Mouse (Mus musculus) forebrain, embryonic 13.5 days (tissue): ENCODE measurements around the gene Zfp592. TPM values are rescaled to one million over a fixed set of nuclear protein-coding genes. Genes with fewer than 3 reads are reported as not detected.
"Not testable (repeated sequence)": the region's sequence is repeated elsewhere in the genome, so short reads cannot be mapped to it uniquely, and the experiment has no call there.

Experiments
- ATAC-seq: fragments of 200-750 bp; cut with Nextera tagmentation; 2 replicates; pipeline ENCODE4 v1.8.0; 2017
- H3K27ac ChIP-seq: fragments of 300-500 bp; sonication (generic); 2 replicates; pipeline ENCODE4 v1.5.1; 2015; ENCODE audit warnings: inconsistent platforms, mild to moderate bottlenecking, moderate library complexity
- H3K27me3 ChIP-seq: fragments of 300-500 bp; sonication (generic); 2 replicates; pipeline ENCODE4 v1.6.1; 2015; ENCODE audit warnings: mild to moderate bottlenecking, inconsistent platforms
- H3K36me3 ChIP-seq: fragments of 300-500 bp; sonication (generic); 2 replicates; pipeline ENCODE4 v1.6.1; 2015; ENCODE audit warnings: mild to moderate bottlenecking, inconsistent platforms; ENCODE audit not compliant: poor library complexity, severe bottlenecking
- H3K4me1 ChIP-seq: fragments of 300-500 bp; sonication (generic); 2 replicates; pipeline ENCODE4 v1.6.1; 2015; ENCODE audit warnings: inconsistent platforms
- H3K4me2 ChIP-seq: fragments of 300-500 bp; sonication (generic); 2 replicates; pipeline ENCODE4 v1.6.1; 2015; ENCODE audit warnings: inconsistent platforms, mild to moderate bottlenecking, moderate library complexity
- H3K4me3 ChIP-seq: fragments of 300-500 bp; sonication (generic); 2 replicates; pipeline ENCODE4 v1.5.1; 2015; ENCODE audit warnings: mild to moderate bottlenecking, inconsistent platforms
- H3K9ac ChIP-seq: fragments of 300-500 bp; sonication (generic); 2 replicates; pipeline ENCODE4 v1.6.1; 2015; ENCODE audit warnings: mild to moderate bottlenecking, inconsistent platforms
- H3K9me3 ChIP-seq: fragments of 300-500 bp; sonication (generic); replicated peaks from 2 replicates; pipeline ENCODE4 v1.6.1; 2016; ENCODE audit warnings: inconsistent platforms
- WGBS: fragments of 180-500 bp; shearing (Covaris S2); methylation state at CpG from one replicate; pipeline ENCODE4 v1.1.7; 2015; 5-methylcytosine and 5-hydroxymethylcytosine counted together
- polyA plus RNA-seq: library from polyadenylated mRNA; unstranded; fragments of >200 nt; fragmentation: Nextera tagmentation; extraction: Ambion mirVana; gene quantifications from 2 replicates; pipeline ENCODE4 v1.2.1, GENCODE M21; 2015

The Zfp592 gene
- polyA plus RNA-seq, 1 experiment from 2014 or later = 8.3 TPM

DNA sequence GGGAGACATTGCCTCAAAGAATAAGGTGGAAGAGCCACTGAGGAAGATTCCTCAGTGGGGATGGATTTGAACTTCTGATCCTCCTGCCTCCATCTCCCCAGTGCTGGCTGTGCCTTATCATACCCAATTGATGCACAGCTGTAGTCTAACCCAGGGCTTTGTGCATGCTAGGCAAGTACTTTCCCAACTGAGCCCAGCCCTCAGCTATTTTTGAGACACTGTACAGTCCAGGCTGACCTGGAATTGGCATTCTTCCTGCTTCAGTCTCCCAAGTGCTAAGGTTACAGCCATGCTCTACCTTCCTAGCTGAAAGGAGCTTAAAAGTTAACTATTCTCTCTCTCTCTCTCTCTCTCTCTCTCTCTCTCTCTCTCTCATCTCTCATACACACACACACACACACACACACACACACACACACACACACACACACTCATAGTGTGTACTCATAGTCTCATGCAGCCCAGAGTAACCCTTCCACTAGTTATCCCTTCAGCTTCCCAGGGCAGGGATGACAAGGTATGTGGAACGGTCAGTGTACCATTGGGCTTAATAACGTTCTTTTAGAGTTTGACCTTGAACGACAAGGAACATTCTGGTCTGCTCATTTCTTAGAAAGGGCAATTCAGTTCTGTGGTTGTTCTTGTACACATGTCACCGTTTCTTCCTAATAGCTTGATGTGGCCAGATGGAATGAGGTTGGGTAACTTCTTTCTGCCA is 20.4 kb upstream of the Zfp592 start:
- not testable (repeated sequence) for H3K4me3 ChIP-seq, H3K27me3 ChIP-seq, H3K36me3 ChIP-seq, H3K9ac ChIP-seq, H3K9me3 ChIP-seq, H3K4me2 ChIP-seq, ATAC-seq, H3K4me1 ChIP-seq, H3K27ac ChIP-seq
- WGBS = 94% methylated on average over 4 of the region's 4 CpGs

DNA sequence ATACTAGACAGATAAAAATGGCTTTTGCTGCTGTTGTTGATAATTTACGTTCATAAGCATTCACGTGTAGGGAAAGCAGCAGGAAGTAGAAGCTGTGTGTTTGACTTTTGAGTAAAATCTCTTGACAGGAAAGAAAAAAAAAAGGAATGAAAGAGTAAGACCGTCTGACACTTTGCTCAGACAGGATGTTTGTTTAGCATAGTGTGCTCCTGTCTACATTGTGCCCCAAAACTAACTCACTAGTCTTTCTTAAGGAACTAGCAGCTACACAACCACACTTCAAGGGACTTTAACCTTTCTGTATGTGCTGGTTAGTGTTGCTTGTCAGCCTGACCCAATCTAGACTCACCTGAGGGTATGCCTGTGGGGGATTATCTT is 19.9 kb upstream of the Zfp592 start:
- H3K4me3 ChIP-seq, H3K4me1 ChIP-seq, H3K4me2 ChIP-seq, H3K27me3 ChIP-seq, H3K27ac ChIP-seq, H3K9ac ChIP-seq, H3K36me3 ChIP-seq, H3K9me3 ChIP-seq, ATAC-seq: not testable (repeated sequence)
- 83% methylated on average over 3 of the region's 3 CpGs for WGBS

DNA sequence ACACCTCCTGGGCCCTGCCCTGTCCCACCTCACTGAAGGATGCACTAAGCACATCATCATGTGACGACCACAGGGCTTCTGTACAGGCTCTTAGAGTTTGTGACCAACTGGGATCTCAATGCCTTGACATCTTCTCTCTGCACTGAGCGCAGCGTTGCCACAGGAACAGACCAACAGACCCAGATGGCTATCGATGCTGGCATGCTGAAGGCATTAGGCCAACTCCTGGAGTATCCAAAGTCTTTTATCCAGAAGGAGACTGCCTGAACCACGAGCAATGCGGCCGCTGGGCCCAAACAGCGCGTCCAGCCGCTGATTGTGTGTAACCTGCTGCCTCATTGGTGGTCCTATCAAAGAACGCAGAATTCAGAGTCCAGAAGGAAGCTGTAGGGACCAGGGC is 12.9 kb upstream of the Zfp592 start:
- Histone ChIP-seq H3K4me2 (no peak overlapping the region), H3K4me3 (no peak overlapping the region), H3K27ac (no peak overlapping the region), H3K9ac (no peak overlapping the region), H3K9me3 (no peaks in the 10 kb centered on the region), H3K36me3 (no peaks in the 10 kb centered on the region), H3K27me3 (no peaks in the 10 kb centered on the region), H3K4me1 (no peaks in the 10 kb centered on the region)
- 86% methylated on average over 11 of the region's 11 CpGs for WGBS
- ATAC-seq = no peak

DNA sequence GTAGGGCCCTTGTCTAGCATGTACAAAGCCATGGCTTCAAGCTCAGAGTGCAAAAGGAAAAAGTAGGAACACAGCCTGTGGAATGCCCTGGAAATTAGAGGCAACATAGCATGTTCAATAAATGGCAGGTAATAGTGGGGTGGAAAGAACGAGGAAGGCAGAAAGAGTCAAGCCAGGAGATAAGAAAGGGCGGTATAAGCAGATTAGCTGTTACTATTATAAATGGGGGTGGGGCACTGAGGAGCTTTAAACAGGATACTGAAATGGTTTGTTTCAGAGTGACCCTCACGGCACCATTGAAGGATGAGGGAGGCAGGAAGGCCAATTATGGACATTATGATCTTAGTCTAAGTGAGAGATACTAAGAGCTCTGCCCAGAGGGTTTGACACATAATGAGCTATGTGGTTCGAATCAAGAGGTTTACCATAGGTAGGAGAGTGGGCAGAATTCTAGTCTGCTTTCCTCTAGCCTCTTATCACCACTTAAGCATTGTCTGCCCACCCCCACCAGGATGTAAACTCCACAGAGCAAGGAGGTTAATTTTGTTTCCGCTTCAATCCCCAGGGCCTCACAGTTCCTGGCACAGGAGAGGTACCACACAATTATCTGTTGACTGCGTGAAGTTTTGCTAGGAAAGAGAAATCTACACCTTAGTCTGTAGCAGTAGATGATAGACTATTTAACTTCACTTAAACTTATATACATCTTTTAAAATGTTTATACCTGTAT is 6.9 kb upstream of the Zfp592 start:
- no peaks in the 10 kb centered on the region for H3K9me3 ChIP-seq
- no peak overlapping the region for H3K27ac ChIP-seq
- ATAC-seq = no peak
- H3K4me2 ChIP-seq = no peak overlapping the region
- no peak overlapping the region for H3K9ac ChIP-seq
- H3K27me3 ChIP-seq = no peaks in the 10 kb centered on the region
- H3K4me1 ChIP-seq = peaks cover under 1% of the 10 kb centered on the region
- H3K36me3 ChIP-seq = no peaks in the 10 kb centered on the region
- WGBS = 53% methylated on average over 6 of the region's 6 CpGs
- H3K4me3 ChIP-seq = no peak overlapping the region

DNA sequence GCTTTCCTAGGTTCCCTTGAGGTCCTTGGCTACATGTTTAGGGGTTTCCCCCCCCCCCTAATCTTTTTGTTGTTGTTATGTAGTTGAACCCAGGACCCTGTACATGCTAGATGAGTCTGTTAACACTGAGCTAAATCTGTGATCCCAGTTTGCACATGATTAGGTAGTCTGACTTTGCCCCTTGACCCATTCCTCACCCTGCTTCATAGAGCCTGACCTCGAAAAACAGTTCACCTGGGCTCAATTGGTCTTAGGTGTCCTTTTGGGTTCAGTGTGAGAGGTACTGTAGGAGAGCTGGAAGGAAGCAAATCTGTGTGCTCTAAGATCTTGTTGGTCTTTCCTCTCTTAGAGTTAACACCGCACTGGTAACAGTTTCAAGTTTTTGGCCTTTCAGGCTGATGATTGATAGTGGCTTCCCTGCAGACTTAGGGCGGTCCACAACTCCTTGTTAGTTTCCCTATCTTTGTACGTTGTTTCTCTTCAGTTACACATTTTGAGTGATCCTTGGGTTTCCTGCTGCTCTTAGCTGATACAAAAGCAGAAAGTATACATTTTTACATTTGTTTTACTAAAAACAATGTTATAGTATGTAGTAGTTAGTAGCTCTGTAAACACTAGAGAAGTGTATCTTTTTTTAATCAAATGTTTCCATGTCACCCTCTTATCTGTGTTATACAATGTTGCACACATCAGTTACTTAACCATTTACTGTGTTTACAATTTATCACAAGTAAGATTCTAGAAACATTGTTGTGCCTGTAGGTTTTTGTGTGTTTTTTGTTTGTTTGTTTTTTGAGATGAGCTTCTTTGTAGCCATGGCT is 5.5 kb upstream of the Zfp592 start:
- 85% methylated on average over 4 of the region's 4 CpGs for WGBS
- H3K4me3 ChIP-seq = no peak overlapping the region
- H3K27me3 ChIP-seq = no peaks in the 10 kb centered on the region
- H3K27ac ChIP-seq = no peak overlapping the region
- H3K9ac ChIP-seq = no peak overlapping the region
- H3K4me2 ChIP-seq = no peak overlapping the region
- H3K9me3 ChIP-seq = no peaks in the 10 kb centered on the region
- no peaks in the 10 kb centered on the region for H3K36me3 ChIP-seq
- no peak for ATAC-seq
- H3K4me1 ChIP-seq = peaks cover 13% of the 10 kb centered on the region

DNA sequence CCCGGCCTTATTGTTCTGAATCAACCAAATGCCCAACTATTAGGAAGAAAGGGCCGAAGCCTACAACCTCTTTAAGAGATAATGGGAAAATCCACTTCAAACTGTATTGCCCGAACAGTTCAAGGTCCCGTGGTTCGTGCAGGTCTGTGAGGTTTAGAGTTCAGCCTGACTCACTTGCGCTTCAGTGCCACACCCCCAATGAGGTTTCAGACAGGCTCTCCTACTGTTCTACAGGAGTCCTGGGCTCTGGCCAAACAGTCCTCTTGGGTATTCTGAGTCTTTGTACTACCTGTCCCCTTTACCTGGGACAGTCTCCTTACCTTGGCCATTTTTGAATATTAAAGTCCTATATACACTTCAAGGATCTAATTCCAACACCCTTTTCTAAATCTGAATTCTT is 3.2 kb upstream of the Zfp592 start:
- Histone ChIP-seq H3K27ac (no peak overlapping the region), H3K4me2 (no peak overlapping the region), H3K9me3 (no peaks in the 10 kb centered on the region), H3K9ac (no peak overlapping the region), H3K36me3 (no peaks in the 10 kb centered on the region), H3K27me3 (no peaks in the 10 kb centered on the region), H3K4me1 (peaks cover 24% of the 10 kb centered on the region), H3K4me3 (no peak overlapping the region)
- WGBS = 92% methylated on average over 6 of the region's 6 CpGs
- ATAC-seq = no peak

DNA sequence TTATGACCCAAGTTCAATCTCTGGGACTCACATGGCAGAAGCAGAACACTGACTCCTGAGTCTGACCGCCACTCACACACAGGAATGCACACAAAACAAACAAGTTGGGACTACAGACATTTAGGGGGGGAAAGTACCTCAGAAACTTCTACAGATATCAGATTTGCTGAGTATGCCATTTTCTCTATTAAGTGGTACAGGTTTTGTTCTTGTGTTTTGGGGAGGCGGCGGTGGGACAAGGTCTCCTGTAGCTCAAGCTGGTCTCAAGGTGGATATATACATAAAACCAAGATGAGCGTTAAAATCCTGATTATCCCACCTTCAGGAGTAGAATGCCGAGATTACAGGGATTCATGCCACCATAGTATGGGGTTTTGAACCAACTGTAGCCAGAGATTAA is 1.9 kb upstream of the Zfp592 start:
- no peak overlapping the region for H3K4me3 ChIP-seq
- H3K4me1 ChIP-seq = peaks cover 34% of the 10 kb centered on the region
- H3K9me3 ChIP-seq = no peaks in the 10 kb centered on the region
- no peaks in the 10 kb centered on the region for H3K36me3 ChIP-seq
- no peak overlapping the region for H3K9ac ChIP-seq
- no peak overlapping the region for H3K27ac ChIP-seq
- 95% methylated on average over 5 of the region's 5 CpGs for WGBS
- no peaks in the 10 kb centered on the region for H3K27me3 ChIP-seq
- no peak for ATAC-seq
- H3K4me2 ChIP-seq = peak overlapping the region; percentile 89; the same call in 1 of the 2 replicates

DNA sequence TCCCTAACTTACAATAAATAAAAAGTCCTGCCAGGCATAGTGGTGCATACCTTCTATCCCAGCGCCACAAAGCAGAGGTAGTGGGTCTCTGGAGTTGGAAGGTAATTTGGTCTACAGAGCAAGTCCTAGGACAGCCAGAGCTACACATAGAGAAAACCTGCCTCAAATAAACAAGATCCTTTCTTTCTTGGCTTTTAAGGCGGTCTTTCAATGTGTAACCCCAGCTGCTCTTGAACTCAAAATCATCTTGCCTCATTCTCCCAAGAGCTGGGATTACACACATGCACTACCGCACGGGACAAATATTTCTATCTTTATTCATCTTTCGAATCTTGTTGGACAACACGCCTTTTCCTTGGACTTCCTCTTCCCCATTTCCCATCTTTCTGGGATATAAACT is 1.4 kb upstream of the Zfp592 start:
- 77% methylated on average over 6 of the region's 6 CpGs for WGBS
- Histone ChIP-seq H3K4me3 (peak overlapping the region; percentile 59), H3K27ac (no peak overlapping the region), H3K4me1 (peaks cover 34% of the 10 kb centered on the region), H3K36me3 (no peaks in the 10 kb centered on the region), H3K27me3 (no peaks in the 10 kb centered on the region), H3K9ac (peak overlapping the region; percentile 96; the same call in 1 of the 2 replicates), H3K4me2 (peak overlapping the region; percentile 89), H3K9me3 (no peaks in the 10 kb centered on the region)
- no peak for ATAC-seq

DNA sequence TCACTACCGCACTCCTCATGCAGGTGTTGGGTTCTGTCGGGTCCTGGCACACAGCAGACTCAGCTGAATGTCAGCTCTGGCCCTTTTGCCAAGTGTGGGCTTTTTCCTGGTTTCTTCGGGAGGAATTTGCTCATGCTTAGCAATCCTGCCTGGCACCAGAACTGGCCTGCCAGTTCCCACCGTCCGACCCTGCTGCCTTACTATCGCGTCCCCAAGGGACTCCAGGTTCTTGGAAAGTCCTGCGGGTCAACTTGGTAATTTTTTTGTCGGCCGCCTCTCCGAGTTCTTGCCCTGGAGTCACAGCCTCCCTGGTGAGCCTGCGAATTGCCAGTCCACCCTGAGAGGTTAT is 876 bp upstream of the Zfp592 start:
- peaks cover 34% of the 10 kb centered on the region for H3K4me1 ChIP-seq
- peak overlapping the region; percentile 59 for H3K4me3 ChIP-seq
- peak overlapping the region; percentile 89 for H3K4me2 ChIP-seq
- WGBS = under 1% methylated on average over 12 of the region's 12 CpGs
- no peak; the same call in 1 of the 2 replicates for ATAC-seq
- peak overlapping the region; percentile 95 for H3K27ac ChIP-seq
- peak overlapping the region; percentile 96 for H3K9ac ChIP-seq
- H3K9me3 ChIP-seq = no peaks in the 10 kb centered on the region
- H3K27me3 ChIP-seq = no peaks in the 10 kb centered on the region
- no peaks in the 10 kb centered on the region for H3K36me3 ChIP-seq

DNA sequence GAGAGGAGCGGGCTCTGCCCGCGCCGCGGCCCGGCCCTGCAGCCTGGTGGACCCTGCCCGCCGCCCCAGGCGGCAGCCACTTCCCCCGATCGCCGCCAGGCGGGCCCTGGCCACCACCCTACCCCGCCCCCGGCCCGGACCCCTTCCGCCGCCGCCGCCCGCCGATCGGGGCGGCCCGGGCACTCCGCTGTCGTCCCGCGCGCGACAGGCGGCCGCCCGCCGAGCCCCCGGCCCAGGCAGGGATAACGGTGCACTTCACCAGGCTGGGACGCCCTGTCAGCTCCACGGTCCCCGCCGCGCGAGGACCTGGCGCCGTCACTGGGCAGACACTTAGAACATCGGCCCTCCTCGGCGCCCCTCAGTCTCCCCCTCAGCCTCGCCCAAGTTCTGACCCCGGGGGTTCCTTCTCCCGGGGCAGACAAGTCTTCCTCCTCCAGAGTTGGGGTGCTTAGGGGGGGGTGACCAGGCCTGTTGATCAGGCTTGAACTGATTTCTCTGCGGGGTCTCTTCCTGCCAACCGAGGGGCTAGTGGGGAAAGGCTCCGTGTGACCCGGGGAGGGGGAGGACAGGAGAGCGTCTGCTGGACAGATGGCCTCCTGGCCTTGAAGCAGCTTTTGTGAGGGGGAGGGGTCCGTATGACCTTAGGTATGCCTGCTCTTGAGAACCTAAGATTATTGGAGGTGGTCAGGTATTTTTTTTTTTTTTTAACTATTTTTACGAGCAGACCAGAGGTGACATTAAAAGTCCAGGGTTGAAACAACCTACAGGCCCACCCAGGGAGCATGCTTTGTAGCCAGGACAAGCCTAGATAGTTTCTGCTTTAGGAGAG is 567 bp downstream of the Zfp592 start:
- Histone ChIP-seq H3K9me3 (no peaks in the 10 kb centered on the region), H3K27ac (peak overlapping the region; percentile 95), H3K9ac (peak overlapping the region; percentile 96), H3K4me1 (peaks cover 34% of the 10 kb centered on the region), H3K36me3 (no peaks in the 10 kb centered on the region), H3K27me3 (no peaks in the 10 kb centered on the region), H3K4me2 (peak overlapping the region; percentile 89), H3K4me3 (peak overlapping the region; percentile 59)
- under 1% methylated on average over 19 of the region's 58 CpGs for WGBS
- peak; percentile 88 for ATAC-seq

DNA sequence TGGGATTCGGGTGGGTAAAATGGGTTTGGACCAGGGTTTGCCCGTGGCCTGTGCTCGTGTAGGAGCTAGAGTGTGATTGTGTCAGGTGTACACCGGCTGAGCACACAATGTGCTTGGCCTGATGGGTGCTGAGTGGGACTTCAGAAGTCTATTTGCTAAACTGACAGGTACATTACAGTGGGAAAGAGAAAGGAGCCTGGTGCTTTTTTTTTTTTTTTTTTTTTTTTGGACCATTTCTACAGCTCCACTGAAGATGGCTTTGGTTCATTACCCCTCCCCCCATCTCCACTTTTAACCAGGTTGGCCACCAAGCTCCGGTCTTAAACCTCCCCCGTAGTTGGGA is 1.2 kb downstream of the Zfp592 start:
- H3K9me3 ChIP-seq = no peaks in the 10 kb centered on the region
- no peaks in the 10 kb centered on the region for H3K36me3 ChIP-seq
- no peaks in the 10 kb centered on the region for H3K27me3 ChIP-seq
- H3K27ac ChIP-seq = 0 out of 2 replicates have a peak overlapping the region, but pooled peaks have one; percentile 95
- no peak for ATAC-seq
- H3K9ac ChIP-seq = peak overlapping the region; percentile 96
- 38% methylated on average over 6 of the region's 6 CpGs for WGBS
- H3K4me1 ChIP-seq = peaks cover 34% of the 10 kb centered on the region
- H3K4me3 ChIP-seq = peak overlapping the region; percentile 59
- peak overlapping the region; percentile 89 for H3K4me2 ChIP-seq
